Mouse (Mus musculus) midbrain, embryonic 12.5 days (tissue): ENCODE measurements around the gene Crim1. TPM values are rescaled to one million over a fixed set of nuclear protein-coding genes. Genes with fewer than 3 reads are reported as not detected.
A peak's percentile ranks its signal among the peaks of the same experiment; 100 is the strongest.

Experiments used
- ATAC-seq: fragments of 200-750 bp; cut with Nextera tagmentation; 2 replicates; pipeline ENCODE4 v1.8.0; 2017; ENCODE audit warnings: low read depth, moderate TSS enrichment, moderate library complexity; ENCODE audit not compliant: low FRiP score
- H3K27ac ChIP-seq: fragments of 300-500 bp; sonication (generic); replicated peaks from 2 replicates; pipeline ENCODE4 v1.5.1; 2016; ENCODE audit warnings: mild to moderate bottlenecking
- H3K27me3 ChIP-seq: fragments of 300-500 bp; sonication (generic); 2 replicates; pipeline ENCODE4 v1.6.1; 2016; ENCODE audit warnings: mild to moderate bottlenecking
- H3K36me3 ChIP-seq: fragments of 300-500 bp; sonication (generic); 2 replicates; pipeline ENCODE4 v1.6.1; 2016
- H3K4me1 ChIP-seq: fragments of 300-500 bp; sonication (generic); 2 replicates; pipeline ENCODE4 v1.6.1; 2016
- H3K4me2 ChIP-seq: fragments of 300-500 bp; sonication (generic); replicated peaks from 2 replicates; pipeline ENCODE4 v1.6.1; 2016; ENCODE audit warnings: mild to moderate bottlenecking, moderate library complexity
- H3K4me3 ChIP-seq: fragments of 300-500 bp; sonication (generic); 2 replicates; pipeline ENCODE4 v1.5.1; 2016; ENCODE audit warnings: mild to moderate bottlenecking
- H3K9ac ChIP-seq: fragments of 300-500 bp; sonication (generic); replicated peaks from 2 replicates; pipeline ENCODE4 v1.6.1; 2016; ENCODE audit warnings: mild to moderate bottlenecking, moderate library complexity
- H3K9me3 ChIP-seq: fragments of 300-500 bp; sonication (generic); 2 replicates; pipeline ENCODE4 v1.6.1; 2016; ENCODE audit warnings: mild to moderate bottlenecking
- WGBS: fragments of 180-500 bp; shearing (Covaris S2); methylation state at CpG from one replicate; pipeline ENCODE4 v1.1.7; 2016; 5-methylcytosine and 5-hydroxymethylcytosine counted together
- polyA plus RNA-seq: library from polyadenylated mRNA; unstranded; fragments of >200 nt; fragmentation: Nextera tagmentation; extraction: Ambion mirVana; gene quantifications from 2 replicates; pipeline ENCODE4 v1.2.1, GENCODE M21; 2016

Gene Crim1
- polyA plus RNA-seq, 1 experiment from 2014 or later: 6.2 TPM

- Histone ChIP-seq H3K4me2 (peak overlapping the region; percentile 95), H3K27me3 (0 out of 2 replicates have a peak, but pooled peaks cover 3% of the 10 kb centered on the region), H3K4me1 (peaks cover 25% of the 10 kb centered on the region), H3K27ac (no peak overlapping the region), H3K9ac (0 out of 2 replicates have a peak overlapping the region, but pooled peaks have one; percentile 91), H3K4me3 (peak overlapping the region; percentile 95), H3K36me3 (no peaks in the 10 kb centered on the region), H3K9me3 (no peaks in the 10 kb centered on the region)
- 10% methylated on average over 4 of the region's 4 CpGs for WGBS
- no peak for ATAC-seq
Measured at GRCm38 (mm10) chr17:78198820-78199219, 1.2 kb upstream of the Crim1 start.

GRCm38 (mm10) chr17:78199231-78199625, 820 bp upstream of the Crim1 start:
- peak overlapping the region; percentile 91; the same call in 1 of the 2 replicates for H3K9ac ChIP-seq
- peaks cover 25% of the 10 kb centered on the region for H3K4me1 ChIP-seq
- H3K36me3 ChIP-seq: no peaks in the 10 kb centered on the region
- peak overlapping the region; percentile 95 for H3K4me3 ChIP-seq
- H3K27ac ChIP-seq: peak overlapping the region; percentile 91
- H3K27me3 ChIP-seq: 0 out of 2 replicates have a peak, but pooled peaks cover 3% of the 10 kb centered on the region
- WGBS: 3% methylated on average over 7 of the region's 7 CpGs
- H3K9me3 ChIP-seq: no peaks in the 10 kb centered on the region
- ATAC-seq: peak; percentile 13; the same call in 1 of the 2 replicates
- peak overlapping the region; percentile 95 for H3K4me2 ChIP-seq

GRCm38 (mm10) chr17:78200561-78201220, 643 bp downstream of the Crim1 start:
- under 1% methylated on average over 54 of the region's 73 CpGs for WGBS
- Histone ChIP-seq H3K4me3 (peak overlapping the region; percentile 95), H3K4me1 (peaks cover 30% of the 10 kb centered on the region), H3K36me3 (no peaks in the 10 kb centered on the region), H3K27me3 (0 out of 2 replicates have a peak, but pooled peaks cover 3% of the 10 kb centered on the region), H3K27ac (peak overlapping the region; percentile 91), H3K9ac (peak overlapping the region; percentile 91), H3K9me3 (no peaks in the 10 kb centered on the region), H3K4me2 (peak overlapping the region; percentile 95)
- peak; percentile 59 for ATAC-seq

- H3K36me3 ChIP-seq: no peaks in the 10 kb centered on the region
- H3K4me1 ChIP-seq: peaks cover 34% of the 10 kb centered on the region
- H3K9me3 ChIP-seq: no peaks in the 10 kb centered on the region
- H3K27ac ChIP-seq: no peak overlapping the region
- under 1% methylated on average over 39 of the region's 39 CpGs for WGBS
- ATAC-seq: peak; percentile 42
- peak overlapping the region; percentile 95 for H3K4me3 ChIP-seq
- H3K9ac ChIP-seq: peak overlapping the region; percentile 91
- H3K4me2 ChIP-seq: peak overlapping the region; percentile 95
- 0 out of 2 replicates have a peak, but pooled peaks cover 3% of the 10 kb centered on the region for H3K27me3 ChIP-seq
Measured at GRCm38 (mm10) chr17:78201221-78202058, 1.4 kb downstream of the Crim1 start.

- Histone ChIP-seq H3K9ac (peak overlapping the region; percentile 91), H3K9me3 (no peaks in the 10 kb centered on the region), H3K36me3 (no peaks in the 10 kb centered on the region), H3K27ac (no peak overlapping the region), H3K4me1 (peaks cover 38% of the 10 kb centered on the region), H3K4me2 (peak overlapping the region; percentile 95), H3K27me3 (0 out of 2 replicates have a peak, but pooled peaks cover 3% of the 10 kb centered on the region), H3K4me3 (peak overlapping the region; percentile 95)
- WGBS: 5% methylated on average over 5 of the region's 5 CpGs
- ATAC-seq: no peak
Measured at GRCm38 (mm10) chr17:78202221-78202620, 2.2 kb downstream of the Crim1 start.

- Histone ChIP-seq H3K4me3 (peak overlapping the region; percentile 95), H3K4me1 (peaks cover 38% of the 10 kb centered on the region), H3K27me3 (0 out of 2 replicates have a peak, but pooled peaks cover 3% of the 10 kb centered on the region), H3K9me3 (no peaks in the 10 kb centered on the region), H3K27ac (no peak overlapping the region), H3K36me3 (no peaks in the 10 kb centered on the region), H3K9ac (peak overlapping the region; percentile 31; the same call in 1 of the 2 replicates), H3K4me2 (peak overlapping the region; percentile 95)
- WGBS: 46% methylated on average over 3 of the region's 3 CpGs
- no peak for ATAC-seq
Measured at GRCm38 (mm10) chr17:78202756-78203155, 2.7 kb downstream of the Crim1 start.

- Histone ChIP-seq H3K9ac (no peak overlapping the region), H3K4me1 (peaks cover 38% of the 10 kb centered on the region), H3K36me3 (no peaks in the 10 kb centered on the region), H3K27ac (no peak overlapping the region), H3K27me3 (no peaks in the 10 kb centered on the region), H3K4me3 (0 out of 2 replicates have a peak overlapping the region, but pooled peaks have one; percentile 95), H3K4me2 (0 out of 2 replicates have a peak overlapping the region, but pooled peaks have one; percentile 5), H3K9me3 (no peaks in the 10 kb centered on the region)
- 48% methylated on average over 5 of the region's 5 CpGs for WGBS
- no peak for ATAC-seq
Measured at GRCm38 (mm10) chr17:78203478-78203877, 3.4 kb downstream of the Crim1 start.

DNA sequence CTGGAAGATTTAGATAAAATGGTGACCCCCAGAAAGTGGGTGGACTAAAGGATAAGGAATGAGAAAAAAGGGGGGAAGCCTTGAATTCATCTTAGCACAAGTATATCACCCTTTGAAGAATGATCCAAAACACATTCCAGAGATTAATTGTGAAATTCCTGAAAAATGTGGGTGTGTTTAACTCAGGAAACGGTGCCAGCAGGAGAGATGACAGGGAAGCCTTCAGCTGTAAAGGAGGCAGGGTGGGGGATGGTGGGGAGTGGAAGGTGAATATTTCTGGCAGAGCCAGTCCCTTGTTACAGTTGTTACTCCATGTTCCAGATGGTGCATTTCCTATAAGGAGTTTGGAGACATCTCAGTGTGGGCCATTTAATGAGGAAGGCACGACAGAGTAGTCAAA, 6.4 kb downstream of the Crim1 start:
- Histone ChIP-seq H3K4me2 (no peak overlapping the region), H3K4me1 (peaks cover 30% of the 10 kb centered on the region), H3K27me3 (no peaks in the 10 kb centered on the region), H3K27ac (no peak overlapping the region), H3K36me3 (no peaks in the 10 kb centered on the region), H3K9me3 (no peaks in the 10 kb centered on the region), H3K9ac (no peak overlapping the region), H3K4me3 (no peak overlapping the region)
- WGBS: 47% methylated on average over 2 of the region's 2 CpGs
- ATAC-seq: no peak

DNA sequence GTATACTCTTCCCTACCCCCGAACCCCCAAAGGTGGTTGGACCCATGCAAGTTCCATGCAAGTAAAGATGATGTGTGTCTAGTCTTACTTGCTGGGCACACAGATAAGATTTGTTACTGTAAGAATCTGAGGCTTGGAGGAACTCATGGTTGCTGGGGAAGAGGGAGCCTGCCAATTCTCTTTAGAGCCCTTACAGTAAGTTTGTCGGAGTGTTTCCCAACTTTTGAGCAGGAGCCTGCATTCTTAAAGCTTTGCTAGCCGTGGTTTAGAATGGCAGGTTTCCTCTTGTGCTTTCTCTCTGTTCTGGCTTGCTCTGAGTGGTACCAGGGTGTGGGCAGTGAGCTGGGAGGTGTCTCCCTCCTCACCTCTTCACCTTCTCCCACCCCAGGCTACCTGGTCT, 7.2 kb downstream of the Crim1 start:
- Histone ChIP-seq H3K9ac (no peak overlapping the region), H3K9me3 (no peaks in the 10 kb centered on the region), H3K4me3 (no peak overlapping the region), H3K27me3 (no peaks in the 10 kb centered on the region), H3K4me1 (peaks cover 24% of the 10 kb centered on the region), H3K4me2 (no peak overlapping the region), H3K27ac (no peak overlapping the region), H3K36me3 (no peaks in the 10 kb centered on the region)
- 82% methylated on average over 3 of the region's 3 CpGs for WGBS
- ATAC-seq: no peak

DNA sequence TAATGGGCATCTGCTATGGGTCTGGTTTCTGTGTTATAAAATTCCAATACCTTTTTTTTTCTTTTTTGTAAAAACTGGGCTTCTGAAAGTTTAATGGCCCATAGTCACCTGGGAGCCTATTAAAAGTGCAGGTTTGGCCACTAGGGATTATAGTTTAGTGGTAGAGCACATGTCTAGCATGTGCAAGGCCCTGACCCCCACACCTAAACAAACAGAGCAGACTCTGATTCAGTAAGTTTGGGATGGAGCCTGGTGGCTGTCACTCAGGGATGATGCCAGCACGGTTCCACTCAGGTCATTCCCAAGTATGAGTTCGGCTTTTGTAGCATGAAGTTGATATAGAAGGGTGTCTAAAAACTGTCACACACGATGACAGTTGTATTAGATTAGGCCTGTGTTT, 8.8 kb downstream of the Crim1 start:
- Histone ChIP-seq H3K4me3 (no peak overlapping the region), H3K4me1 (peaks cover 13% of the 10 kb centered on the region; the same call in 1 of the 2 replicates), H3K4me2 (no peak overlapping the region), H3K27ac (no peak overlapping the region), H3K36me3 (no peaks in the 10 kb centered on the region), H3K27me3 (no peaks in the 10 kb centered on the region), H3K9me3 (no peaks in the 10 kb centered on the region), H3K9ac (no peak overlapping the region)
- ATAC-seq: no peak
- WGBS: 84% methylated on average over 3 of the region's 3 CpGs

- Histone ChIP-seq H3K9ac (no peak overlapping the region), H3K27ac (no peak overlapping the region), H3K9me3 (no peaks in the 10 kb centered on the region), H3K4me2 (no peak overlapping the region), H3K4me1 (peaks cover 13% of the 10 kb centered on the region; the same call in 1 of the 2 replicates), H3K4me3 (no peak overlapping the region), H3K27me3 (no peaks in the 10 kb centered on the region), H3K36me3 (no peaks in the 10 kb centered on the region)
- no peak for ATAC-seq
- WGBS: 87% methylated on average over 2 of the region's 2 CpGs
Measured at GRCm38 (mm10) chr17:78209646-78210045, 9.6 kb downstream of the Crim1 start.

- Histone ChIP-seq H3K27me3 (no peaks in the 10 kb centered on the region), H3K27ac (no peak overlapping the region), H3K36me3 (no peaks in the 10 kb centered on the region), H3K4me2 (no peak overlapping the region), H3K9ac (no peak overlapping the region), H3K4me3 (no peak overlapping the region), H3K4me1 (no peaks in the 10 kb centered on the region), H3K9me3 (no peaks in the 10 kb centered on the region)
- 68% methylated on average over 5 of the region's 5 CpGs for WGBS
- no peak for ATAC-seq
Measured at GRCm38 (mm10) chr17:78211881-78212280, 11.8 kb downstream of the Crim1 start.
